Mouse (Mus musculus) monocyte, adult 2 months (primary cell): ENCODE results near the gene Adgrb3.
"Not testable (repeated sequence)": the region's sequence is repeated elsewhere in the genome, so short reads cannot be mapped to it uniquely, and the experiment has no call there.

ENCODE experiments used
- DNase-seq, 2 experiments: peaks; one replicate each; pipeline ENCODE4 v3.0.0; 2022; ENCODE audit warnings: low spot score in 2 of 2, low read depth in 1 of 2

Adgrb3 gene

GRCm38 (mm10) chr1:25526976-25527375 lies 302.5 kb downstream of the Adgrb3 start:
- no peak for DNase-seq

- DNase-seq = no peak
Observed at GRCm38 (mm10) chr1:25510321-25511055, 319.0 kb downstream of the Adgrb3 start.

DNA sequence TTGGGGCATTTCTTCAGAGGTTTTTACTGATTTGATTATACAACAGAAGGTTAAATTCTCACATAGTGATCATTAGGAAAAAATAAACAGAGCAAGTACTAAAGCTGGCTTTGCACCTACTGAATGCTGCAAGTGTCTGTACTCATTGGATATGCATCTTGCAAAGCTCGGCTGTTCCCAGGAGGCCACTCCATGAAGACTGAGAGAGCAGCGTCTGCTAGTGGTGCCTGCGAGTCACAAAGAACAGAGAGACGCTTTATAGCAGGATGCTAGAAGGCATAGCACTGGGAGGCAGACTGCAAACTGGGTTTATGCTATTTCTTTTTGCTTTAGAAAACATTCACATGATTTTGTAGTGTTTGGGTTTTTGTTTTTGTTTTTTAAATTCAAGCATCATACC lies 325.2 kb downstream of the Adgrb3 start:
- no peak for DNase-seq

GRCm38 (mm10) chr1:25503524-25503923 lies 326.0 kb downstream of the Adgrb3 start:
- DNase-seq = no peak

DNA sequence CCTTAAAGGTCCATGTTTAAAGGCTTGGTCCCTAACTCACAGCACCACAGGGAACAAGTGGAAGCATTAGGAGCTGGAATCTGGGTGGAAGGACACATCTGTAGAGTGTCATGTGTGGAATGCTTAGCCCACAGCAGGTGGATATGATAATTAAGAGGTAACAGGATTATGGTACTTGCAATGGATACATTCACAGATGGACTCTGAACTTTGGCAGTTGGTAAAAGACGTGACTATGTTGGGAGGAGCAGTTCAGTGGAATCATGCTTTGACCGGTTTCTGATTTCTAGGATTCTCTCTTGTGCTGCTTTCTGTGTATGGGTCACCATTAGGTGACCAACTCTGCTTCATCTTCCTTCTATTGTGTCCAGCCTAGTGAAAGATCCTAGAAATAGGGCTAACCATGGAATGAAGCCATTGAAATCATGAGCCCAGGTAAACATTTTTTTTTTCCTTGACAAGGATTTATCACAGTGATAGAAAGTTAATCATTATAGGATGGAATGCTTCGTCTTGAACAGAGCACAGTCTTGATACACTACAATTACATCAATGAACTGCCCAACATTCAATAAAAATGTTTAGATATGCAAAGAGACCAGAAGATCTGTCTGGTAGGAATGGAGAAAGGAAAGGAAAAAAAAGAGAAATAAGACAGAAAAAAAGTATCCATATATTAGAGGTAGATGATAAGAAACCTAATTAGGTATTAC lies 334.1 kb downstream of the Adgrb3 start:
- DNase-seq = no peak

GRCm38 (mm10) chr1:25491503-25491902 lies 338.0 kb downstream of the Adgrb3 start:
- DNase-seq = no peak

- DNase-seq = no peak
Observed at GRCm38 (mm10) chr1:25490174-25490573, 339.3 kb downstream of the Adgrb3 start.

- DNase-seq = no peak
Observed at GRCm38 (mm10) chr1:25475699-25476098, 353.8 kb downstream of the Adgrb3 start.

GRCm38 (mm10) chr1:25474469-25474868 lies 355.0 kb downstream of the Adgrb3 start:
- no peak for DNase-seq

DNA sequence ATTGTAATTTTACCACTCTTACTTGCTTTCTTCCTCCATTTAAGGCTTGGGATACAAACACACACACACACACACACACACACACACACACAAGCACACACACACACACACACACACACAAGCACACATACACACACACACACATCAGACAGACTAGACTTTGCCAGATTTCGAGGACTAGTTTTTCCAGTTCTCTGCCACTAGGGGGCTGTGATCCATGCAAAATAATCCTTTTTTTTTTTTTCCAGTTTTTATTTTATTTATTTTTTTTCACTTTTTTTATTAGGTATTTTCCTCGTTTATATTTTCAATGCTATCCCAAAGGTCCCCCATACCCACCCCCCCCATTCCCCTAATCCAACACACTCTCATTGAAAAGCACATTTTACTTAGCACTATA lies 357.9 kb downstream of the Adgrb3 start:
- DNase-seq = not testable (repeated sequence)

DNA sequence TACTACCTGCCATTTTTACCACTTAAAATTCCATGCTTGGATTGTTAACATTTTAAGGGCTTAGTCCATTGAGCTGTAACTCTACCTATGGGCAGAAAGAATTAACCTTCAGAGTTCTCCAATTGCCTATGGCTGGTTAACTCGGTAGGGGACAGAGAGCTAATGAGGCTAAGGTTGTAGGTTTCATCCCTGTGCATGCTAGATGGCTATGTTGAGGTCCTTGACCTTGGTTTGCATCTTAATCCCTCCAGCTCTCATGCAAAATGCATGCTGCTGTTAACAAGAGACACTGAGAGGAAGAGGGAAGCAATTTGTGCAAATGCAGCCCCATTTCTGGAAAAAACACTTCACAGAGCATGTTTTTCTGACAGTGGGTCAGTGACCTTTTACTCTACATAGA lies 366.9 kb downstream of the Adgrb3 start:
- no peak for DNase-seq

DNA sequence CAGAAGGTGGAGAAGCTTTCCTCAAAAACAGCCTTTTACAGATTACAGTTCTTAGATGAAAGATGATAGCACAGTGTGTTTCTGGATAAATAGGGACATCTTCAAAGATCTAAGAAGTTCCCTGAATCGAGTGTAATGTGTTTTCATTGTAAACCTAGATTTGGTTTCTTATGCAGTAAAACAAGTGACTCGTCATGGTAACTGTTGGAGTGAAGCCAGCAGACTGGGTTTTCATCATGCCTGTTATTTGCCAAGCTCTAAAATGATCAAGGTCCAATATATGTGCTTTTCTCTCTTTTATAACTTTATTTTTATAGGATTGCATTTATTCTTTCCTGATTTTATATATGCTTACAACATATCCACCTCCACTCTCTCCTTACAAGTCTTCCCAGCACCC lies 394.0 kb downstream of the Adgrb3 start:
- DNase-seq = no peak

DNA sequence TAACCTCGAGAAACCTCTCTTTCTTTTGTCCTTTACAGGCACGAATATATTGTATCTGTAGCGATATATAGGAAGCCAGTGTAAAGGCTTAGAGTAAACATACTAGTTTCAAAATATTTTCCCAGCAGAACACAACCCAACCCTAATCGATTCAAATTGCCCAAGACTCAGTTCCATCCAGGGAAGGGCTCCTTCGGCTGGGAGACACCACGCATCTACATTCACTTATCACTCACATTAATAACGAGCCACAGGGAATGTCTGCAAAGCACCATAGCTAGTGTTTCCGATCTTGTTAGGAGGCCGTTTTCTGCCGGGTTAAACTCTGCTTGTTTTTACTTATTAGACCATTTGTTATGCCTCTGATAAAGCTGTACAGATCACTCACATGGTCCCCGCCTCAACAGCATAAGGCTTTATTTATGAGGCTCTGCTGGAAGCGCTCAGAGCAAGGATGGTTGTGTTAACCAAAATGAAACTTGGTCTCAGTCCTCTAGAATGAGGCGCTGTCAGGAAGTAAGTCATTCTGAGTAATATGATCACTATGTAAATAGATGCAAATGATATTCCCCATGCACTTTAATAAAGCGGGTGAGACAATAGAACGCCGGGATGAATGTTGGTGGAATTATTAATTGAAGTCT lies 399.2 kb downstream of the Adgrb3 start:
- DNase-seq = no peak

GRCm38 (mm10) chr1:25420701-25421100 lies 408.8 kb downstream of the Adgrb3 start:
- DNase-seq = no peak

- DNase-seq = no peak
Observed at GRCm38 (mm10) chr1:25419378-25419777, 410.1 kb downstream of the Adgrb3 start.

GRCm38 (mm10) chr1:25415084-25415483 lies 414.4 kb downstream of the Adgrb3 start:
- DNase-seq = no peak

- no peak for DNase-seq
Observed at GRCm38 (mm10) chr1:25364186-25364585, 465.3 kb downstream of the Adgrb3 start.

- no peak for DNase-seq
Observed at GRCm38 (mm10) chr1:25358554-25358953, 471.0 kb downstream of the Adgrb3 start.

DNA sequence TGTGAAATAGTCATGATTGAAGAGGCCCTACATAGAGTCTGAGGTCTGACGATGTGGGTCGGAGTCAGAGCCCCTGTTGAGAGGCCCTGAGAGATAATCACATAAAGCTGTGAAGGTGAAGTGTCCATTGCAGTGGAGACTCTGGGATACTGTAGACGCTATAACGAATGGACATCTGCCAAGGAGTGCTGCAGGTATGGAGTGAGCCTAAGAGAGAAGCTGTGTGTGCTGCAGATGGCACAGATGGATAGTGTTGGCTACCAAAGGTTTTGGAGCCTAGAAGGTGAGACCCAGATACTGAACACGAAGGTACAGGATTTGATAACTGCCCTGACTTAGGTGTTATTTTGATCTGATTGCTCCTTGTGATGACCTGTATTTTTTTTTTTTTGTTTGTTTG lies 474.0 kb downstream of the Adgrb3 start:
- DNase-seq = no peak

GRCm38 (mm10) chr1:25344876-25345275 lies 484.6 kb downstream of the Adgrb3 start:
- no peak for DNase-seq

DNA sequence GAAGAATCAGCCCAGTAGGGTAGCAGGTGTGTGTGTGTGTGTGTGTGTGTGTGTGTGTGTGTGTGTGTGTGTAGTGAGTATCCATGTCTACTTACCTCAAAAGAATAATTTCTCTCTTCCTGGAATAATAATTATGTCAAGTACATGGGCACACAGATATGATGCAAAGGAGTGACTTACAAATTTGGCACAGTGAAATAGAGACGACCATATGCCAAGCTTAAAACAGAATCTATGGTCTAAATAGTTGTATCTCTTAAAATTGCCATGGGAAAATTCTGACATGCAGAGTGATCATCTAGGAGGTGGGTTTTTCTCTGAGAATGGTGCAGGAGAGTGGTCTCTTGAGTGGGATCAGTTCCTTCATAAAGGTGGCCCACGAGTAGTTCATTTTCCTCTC lies 504.1 kb downstream of the Adgrb3 start:
- DNase-seq = no peak

DNA sequence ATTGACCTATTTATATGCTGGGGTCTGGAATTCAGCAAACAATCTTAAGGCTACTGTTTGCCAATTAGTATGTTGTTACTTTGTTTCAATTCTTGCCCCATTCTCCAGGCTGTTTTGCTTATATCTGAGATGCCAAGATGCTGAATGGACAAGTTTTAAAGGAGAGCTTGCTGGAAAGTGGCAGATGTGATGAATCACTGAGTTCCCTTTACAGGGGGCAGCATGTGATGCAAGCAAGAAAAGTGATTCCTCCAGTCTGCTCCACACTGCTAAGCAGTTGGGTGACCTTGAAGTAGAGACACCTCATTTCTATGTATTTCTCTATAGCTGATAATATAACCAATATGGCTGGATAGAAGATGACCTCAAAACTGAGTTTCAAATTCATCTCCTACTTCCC lies 512.4 kb downstream of the Adgrb3 start:
- DNase-seq = no peak
